Mouse (Mus musculus) gastrocnemius, adult 18-20 months (tissue): Measurements from ENCODE around the gene Nus1. TPM values are rescaled to one million over a fixed set of nuclear protein-coding genes. Genes with fewer than 3 reads are reported as not detected.

Experiments used
- DNase-seq: peaks from one replicate; pipeline ENCODE4 v3.0.0; 2021; ENCODE audit warnings: low spot score
- long read RNA-seq, 2 experiments: library from polyadenylated mRNA; stranded (forward); transcript quantifications; one replicate each; pipeline ENCODE4 v2.0.0; 2021
- total RNA-seq, 2 experiments: library from RNA; stranded (reverse); gene quantifications; 2 replicates each; pipeline ENCODE4 v1.2.3; 2021

The Nus1 gene
- total RNA-seq = 10 to 100 TPM; 18.8 to 20.3 TPM
- long read RNA-seq, experiment 1, full-length matches to known transcripts = 12 of 17 reads
- long read RNA-seq, experiment 1, partial matches to known transcripts = 3 of 17 reads
- long read RNA-seq, experiment 1, other reads (novel, unspliced or antisense) = 2 of 17 reads
- long read RNA-seq, experiment 2, full-length matches to known transcripts = 17 of 20 reads
- long read RNA-seq, experiment 2, partial matches to known transcripts = 0 of 20 reads
- long read RNA-seq, experiment 2, other reads (novel, unspliced or antisense) = 3 of 20 reads

- DNase-seq = peak; percentile 96
Observed at GRCm38 (mm10) chr10:52417299-52417997, at the start of gene Nus1. Gene Nus1 (plus strand): TSS chr10:52417547.

GRCm38 (mm10) chr10:52368376-52368775 is 49.0 kb upstream of the Nus1 start:
- DNase-seq = no peak

GRCm38 (mm10) chr10:52373834-52374233 is 43.5 kb upstream of the Nus1 start:
- no peak for DNase-seq

- no peak for DNase-seq
Observed at GRCm38 (mm10) chr10:52374651-52375050, 42.7 kb upstream of the Nus1 start.

- DNase-seq = no peak
Observed at GRCm38 (mm10) chr10:52376422-52376821, 40.9 kb upstream of the Nus1 start.

GRCm38 (mm10) chr10:52377813-52378212 is 39.5 kb upstream of the Nus1 start:
- DNase-seq = no peak

- DNase-seq = no peak
Observed at GRCm38 (mm10) chr10:52381321-52381801, 36.0 kb upstream of the Nus1 start.

GRCm38 (mm10) chr10:52381845-52382591 is 35.3 kb upstream of the Nus1 start, which contains the start of gene Gopc:
Gene Gopc (minus strand): TSS chr10:52382124.
- DNase-seq = peak; percentile 97

GRCm38 (mm10) chr10:52383022-52383421 is 34.3 kb upstream of the Nus1 start:
- no peak for DNase-seq

- DNase-seq = no peak
Observed at GRCm38 (mm10) chr10:52383522-52383921, 33.8 kb upstream of the Nus1 start.

- peak; percentile 45 for DNase-seq
Observed at GRCm38 (mm10) chr10:52384823-52385610, 32.3 kb upstream of the Nus1 start.

GRCm38 (mm10) chr10:52387192-52387591 is 30.2 kb upstream of the Nus1 start:
- no peak for DNase-seq

GRCm38 (mm10) chr10:52388922-52389430 is 28.4 kb upstream of the Nus1 start, which contains the start of gene Nepn:
Gene Nepn (plus strand): TSS chr10:52388972.
- no peak for DNase-seq

- DNase-seq = no peak
Observed at GRCm38 (mm10) chr10:52389438-52389837, 27.9 kb upstream of the Nus1 start.

- no peak for DNase-seq
Observed at GRCm38 (mm10) chr10:52391208-52391607, 26.1 kb upstream of the Nus1 start.

GRCm38 (mm10) chr10:52396647-52397046 is 20.7 kb upstream of the Nus1 start:
- no peak for DNase-seq

GRCm38 (mm10) chr10:52398715-52399114 is 18.6 kb upstream of the Nus1 start:
- no peak for DNase-seq

- DNase-seq = no peak
Observed at GRCm38 (mm10) chr10:52399722-52400121, 17.6 kb upstream of the Nus1 start.

- no peak for DNase-seq
Observed at GRCm38 (mm10) chr10:52405160-52405559, 12.2 kb upstream of the Nus1 start.

- DNase-seq = no peak
Observed at GRCm38 (mm10) chr10:52407526-52407925, 9.8 kb upstream of the Nus1 start.

GRCm38 (mm10) chr10:52415020-52415419 is 2.3 kb upstream of the Nus1 start:
- no peak for DNase-seq
